Mouse (Mus musculus): ENCODE results near the gene Wdr17. TPM values are rescaled to one million over a fixed set of nuclear protein-coding genes. Genes with fewer than 3 reads are reported as not detected.

Wdr17 gene
- total RNA-seq, 1 experiment = 1.2 TPM

- in situ Hi-C loops (cut with MboI; ENCODE audit: low sequenced_read_pairs in 2 of 2, unreplicated experiment in 2 of 2) = no loop called here
- no peak for DNase-seq (ENCODE audit: low read depth, low spot score)
- no peaks in the 10 kb centered on the region for H3K9me3 ChIP-seq (ENCODE audit: control insufficient read depth, insufficient read depth, low read depth, low read length)
- no peak overlapping the region for H3K27ac ChIP-seq (ENCODE audit: insufficient read depth, low read depth, low read length, poor library complexity, severe bottlenecking)
- no peaks in the 10 kb centered on the region for H3K36me3 ChIP-seq (ENCODE audit: control insufficient read depth, insufficient read depth, low read length, poor library complexity, severe bottlenecking)
- no peak overlapping the region for H3K9ac ChIP-seq (ENCODE audit: insufficient read depth, low read depth, low read length, poor library complexity, severe bottlenecking)
- H3K4me1 ChIP-seq (ENCODE audit: control insufficient read depth in 2 of 2, insufficient read depth in 2 of 2, low read length in 2 of 2, poor library complexity in 1 of 2) = no peaks in the 10 kb centered on the region
- H3K4me3 ChIP-seq (ENCODE audit: insufficient read depth in 1 of 2, low read depth in 1 of 2, low read length in 2 of 2, poor library complexity in 1 of 2, severe bottlenecking in 1 of 2) = no peak overlapping the region
- TF ChIP-seq ZNF384 (IDR thresholded peaks at IDR 0.05; ENCODE audit: low read depth, low read length) (no peak), ZC3H11A (IDR thresholded peaks at IDR 0.05; ENCODE audit: borderline replicate concordance, low read depth, low read length) (no peak), HCFC1 (IDR thresholded peaks at IDR 0.05; ENCODE audit: borderline replicate concordance, insufficient read depth, low read length) (no peak), CHD2 (IDR thresholded peaks at IDR 0.05; ENCODE audit: low read depth, low read length) (no peak), MAFK (IDR thresholded peaks at IDR 0.05; ENCODE audit: insufficient read depth, low read depth, low read length) (no peak)
These were observed 68.3 kb downstream of the Wdr17 start for GRCm38 (mm10) chr8:54818651-54819050.

GRCm38 (mm10) chr8:54808217-54808616 is 78.8 kb downstream of the Wdr17 start:
- Histone ChIP-seq H3K4me3 (ENCODE audit: insufficient read depth in 1 of 2, low read depth in 1 of 2, low read length in 2 of 2, poor library complexity in 1 of 2, severe bottlenecking in 1 of 2) (no peak overlapping the region), H3K36me3 (ENCODE audit: control insufficient read depth, insufficient read depth, low read length, poor library complexity, severe bottlenecking) (no peaks in the 10 kb centered on the region), H3K27ac (ENCODE audit: insufficient read depth, low read depth, low read length, poor library complexity, severe bottlenecking) (no peak overlapping the region), H3K9me3 (ENCODE audit: control insufficient read depth, insufficient read depth, low read depth, low read length) (no peaks in the 10 kb centered on the region), H3K4me1 (ENCODE audit: control insufficient read depth in 2 of 2, insufficient read depth in 2 of 2, low read length in 2 of 2, poor library complexity in 1 of 2) (no peaks in the 10 kb centered on the region), H3K9ac (ENCODE audit: insufficient read depth, low read depth, low read length, poor library complexity, severe bottlenecking) (no peak overlapping the region)
- no peak for DNase-seq (ENCODE audit: low read depth, low spot score)
- in situ Hi-C loops (cut with MboI; ENCODE audit: low sequenced_read_pairs in 2 of 2, unreplicated experiment in 2 of 2) = no loop called here
- TF ChIP-seq ZNF384 (IDR thresholded peaks at IDR 0.05; ENCODE audit: low read depth, low read length) (no peak), CHD2 (IDR thresholded peaks at IDR 0.05; ENCODE audit: low read depth, low read length) (no peak), MAFK (IDR thresholded peaks at IDR 0.05; ENCODE audit: insufficient read depth, low read depth, low read length) (no peak), ZC3H11A (IDR thresholded peaks at IDR 0.05; ENCODE audit: borderline replicate concordance, low read depth, low read length) (no peak), HCFC1 (IDR thresholded peaks at IDR 0.05; ENCODE audit: borderline replicate concordance, insufficient read depth, low read length) (no peak)

GRCm38 (mm10) chr8:54806173-54806572 is 80.8 kb downstream of the Wdr17 start:
- DNase-seq (ENCODE audit: low read depth, low spot score) = no peak
- Histone ChIP-seq H3K36me3 (ENCODE audit: control insufficient read depth, insufficient read depth, low read length, poor library complexity, severe bottlenecking) (no peaks in the 10 kb centered on the region), H3K9ac (ENCODE audit: insufficient read depth, low read depth, low read length, poor library complexity, severe bottlenecking) (no peak overlapping the region), H3K9me3 (ENCODE audit: control insufficient read depth, insufficient read depth, low read depth, low read length) (no peaks in the 10 kb centered on the region), H3K4me3 (ENCODE audit: insufficient read depth in 1 of 2, low read depth in 1 of 2, low read length in 2 of 2, poor library complexity in 1 of 2, severe bottlenecking in 1 of 2) (no peak overlapping the region), H3K4me1 (ENCODE audit: control insufficient read depth in 2 of 2, insufficient read depth in 2 of 2, low read length in 2 of 2, poor library complexity in 1 of 2) (no peaks in the 10 kb centered on the region), H3K27ac (ENCODE audit: insufficient read depth, low read depth, low read length, poor library complexity, severe bottlenecking) (no peak overlapping the region)
- in situ Hi-C loops (cut with MboI; ENCODE audit: low sequenced_read_pairs in 2 of 2, unreplicated experiment in 2 of 2) = no loop called here
- TF ChIP-seq CHD2 (IDR thresholded peaks at IDR 0.05; ENCODE audit: low read depth, low read length) (no peak), ZNF384 (IDR thresholded peaks at IDR 0.05; ENCODE audit: low read depth, low read length) (no peak), ZC3H11A (IDR thresholded peaks at IDR 0.05; ENCODE audit: borderline replicate concordance, low read depth, low read length) (no peak), HCFC1 (IDR thresholded peaks at IDR 0.05; ENCODE audit: borderline replicate concordance, insufficient read depth, low read length) (no peak), MAFK (IDR thresholded peaks at IDR 0.05; ENCODE audit: insufficient read depth, low read depth, low read length) (no peak)

- DNase-seq (ENCODE audit: low read depth, low spot score) = no peak
- in situ Hi-C loops (cut with MboI; ENCODE audit: low sequenced_read_pairs in 2 of 2, unreplicated experiment in 2 of 2) = no loop called here
- Histone ChIP-seq H3K27ac (ENCODE audit: insufficient read depth, low read depth, low read length, poor library complexity, severe bottlenecking) (no peak overlapping the region), H3K9ac (ENCODE audit: insufficient read depth, low read depth, low read length, poor library complexity, severe bottlenecking) (no peak overlapping the region), H3K9me3 (ENCODE audit: control insufficient read depth, insufficient read depth, low read depth, low read length) (no peaks in the 10 kb centered on the region), H3K4me3 (ENCODE audit: insufficient read depth in 1 of 2, low read depth in 1 of 2, low read length in 2 of 2, poor library complexity in 1 of 2, severe bottlenecking in 1 of 2) (no peak overlapping the region), H3K36me3 (ENCODE audit: control insufficient read depth, insufficient read depth, low read length, poor library complexity, severe bottlenecking) (no peaks in the 10 kb centered on the region), H3K4me1 (ENCODE audit: control insufficient read depth in 2 of 2, insufficient read depth in 2 of 2, low read length in 2 of 2, poor library complexity in 1 of 2) (no peaks in the 10 kb centered on the region)
- no peak for TF ChIP-seq HCFC1 (IDR thresholded peaks at IDR 0.05; ENCODE audit: borderline replicate concordance, insufficient read depth, low read length)
- TF ChIP-seq CHD2 (IDR thresholded peaks at IDR 0.05; ENCODE audit: low read depth, low read length) = no peak
- TF ChIP-seq ZNF384 (IDR thresholded peaks at IDR 0.05; ENCODE audit: low read depth, low read length) = no peak
- TF ChIP-seq MAFK (IDR thresholded peaks at IDR 0.05; ENCODE audit: insufficient read depth, low read depth, low read length) = no peak
- no peak for TF ChIP-seq ZC3H11A (IDR thresholded peaks at IDR 0.05; ENCODE audit: borderline replicate concordance, low read depth, low read length)
These were observed 94.3 kb downstream of the Wdr17 start for GRCm38 (mm10) chr8:54792699-54793061.

Measured in ES-E14 (cell line).